Mouse (Mus musculus): ENCODE data around the gene Wfdc11. TPM values are rescaled to one million over a fixed set of nuclear protein-coding genes. Genes with fewer than 3 reads are reported as not detected.

Wfdc11 gene
- polyA plus RNA-seq, 1 experiment, result not detected

GRCm38 (mm10) chr2:164670938-164671337 lies 2.9 kb downstream of the Wfdc11 start:
- Histone ChIP-seq H3K4me1 (ENCODE audit: control insufficient read depth, insufficient read depth, low read length) (no peaks in the 10 kb centered on the region), H3K4me3 (replicated peaks; ENCODE audit: insufficient read depth, low read depth, low read length) (no peak overlapping the region), H3K27me3 (ENCODE audit: control insufficient read depth, insufficient read depth, low read length) (no peaks in the 10 kb centered on the region), H3K27ac (ENCODE audit: insufficient read depth, low read length) (no peak overlapping the region)
- DNase-seq, result no peak
- 11% methylated on average over 1 of the region's 1 CpGs for WGBS
- TF ChIP-seq CTCF (IDR thresholded peaks at IDR 0.05; ENCODE audit: borderline replicate concordance, insufficient read depth, low read depth, low read length), result no peak
- TF ChIP-seq POLR2A (IDR thresholded peaks at IDR 0.05; ENCODE audit: borderline replicate concordance, insufficient read depth, low read length), result no peak

DNA sequence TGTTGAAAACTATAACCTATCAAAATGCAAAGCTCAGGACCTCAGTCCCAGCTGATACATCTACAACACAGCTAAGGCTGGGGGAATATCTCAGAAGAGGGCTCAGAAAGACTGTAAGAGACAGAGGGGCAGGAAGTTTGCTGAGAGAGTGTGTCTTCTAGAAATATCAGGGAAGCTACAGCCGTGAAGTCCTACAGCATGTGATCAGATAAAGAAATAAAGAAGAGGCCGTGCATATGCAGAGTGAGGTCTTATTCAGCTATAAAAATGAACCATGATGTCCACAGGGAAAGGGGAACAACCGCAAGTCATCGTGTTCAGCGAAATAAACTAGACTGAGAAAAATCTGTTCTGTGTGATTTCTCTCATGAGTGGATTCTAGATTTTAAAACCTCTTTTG lies 3.6 kb downstream of the Wfdc11 start:
- Histone ChIP-seq H3K4me1 (ENCODE audit: control insufficient read depth, insufficient read depth, low read length) (no peaks in the 10 kb centered on the region), H3K27me3 (ENCODE audit: control insufficient read depth, insufficient read depth, low read length) (no peaks in the 10 kb centered on the region), H3K27ac (ENCODE audit: insufficient read depth, low read length) (no peak overlapping the region), H3K4me3 (replicated peaks; ENCODE audit: insufficient read depth, low read depth, low read length) (no peak overlapping the region)
- 82% methylated on average over 5 of the region's 5 CpGs for WGBS
- DNase-seq, result no peak
- no peak for TF ChIP-seq CTCF (IDR thresholded peaks at IDR 0.05; ENCODE audit: borderline replicate concordance, insufficient read depth, low read depth, low read length)

- 83% methylated on average over 7 of the region's 7 CpGs for WGBS
- H3K4me1 ChIP-seq (ENCODE audit: control insufficient read depth, insufficient read depth, low read length), result no peaks in the 10 kb centered on the region
- H3K27ac ChIP-seq (ENCODE audit: insufficient read depth, low read length), result no peak overlapping the region
- H3K4me3 ChIP-seq (replicated peaks; ENCODE audit: insufficient read depth, low read depth, low read length), result no peak overlapping the region
- no peaks in the 10 kb centered on the region for H3K27me3 ChIP-seq (ENCODE audit: control insufficient read depth, insufficient read depth, low read length)
- TF ChIP-seq POLR2A (IDR thresholded peaks at IDR 0.05; ENCODE audit: borderline replicate concordance, insufficient read depth, low read length) (no peak), CTCF (IDR thresholded peaks at IDR 0.05; ENCODE audit: borderline replicate concordance, insufficient read depth, low read depth, low read length) (no peak)
- no peak for DNase-seq
Measured at GRCm38 (mm10) chr2:164664851-164665250, 9.0 kb downstream of the Wfdc11 start.

- Histone ChIP-seq H3K27me3 (ENCODE audit: control insufficient read depth, insufficient read depth, low read length) (no peaks in the 10 kb centered on the region), H3K4me3 (replicated peaks; ENCODE audit: insufficient read depth, low read depth, low read length) (no peak within 1 kb of the TSS), H3K27ac (ENCODE audit: insufficient read depth, low read length) (no peak within 1 kb of the TSS), H3K4me1 (ENCODE audit: control insufficient read depth, insufficient read depth, low read length) (no peaks in the 10 kb centered on the region)
- DNase-seq, result no peak
- TF ChIP-seq CTCF (IDR thresholded peaks at IDR 0.05; ENCODE audit: borderline replicate concordance, insufficient read depth, low read depth, low read length), result no peak
- no peak for TF ChIP-seq POLR2A (IDR thresholded peaks at IDR 0.05; ENCODE audit: borderline replicate concordance, insufficient read depth, low read length)
- WGBS, result 79% methylated on average over 9 of the region's 9 CpGs
Measured at GRCm38 (mm10) chr2:164656483-164656882, 17.4 kb downstream of the Wfdc11 start, which contains the start of gene Wfdc9. Wfdc9 (minus strand) TSS chr2:164656583.

GRCm38 (mm10) chr2:164655858-164656257 lies 18.0 kb downstream of the Wfdc11 start, which contains the start of gene Wfdc10:
Wfdc10 (plus strand) TSS chr2:164656046.
- WGBS, result 13% methylated on average over 11 of the region's 11 CpGs
- peak; percentile 59 for TF ChIP-seq CTCF (IDR thresholded peaks at IDR 0.05; ENCODE audit: borderline replicate concordance, insufficient read depth, low read depth, low read length)
- TF ChIP-seq POLR2A (IDR thresholded peaks at IDR 0.05; ENCODE audit: borderline replicate concordance, insufficient read depth, low read length), result no peak
- peak in 1 of 2 experiments; percentile 13 for DNase-seq

DNA sequence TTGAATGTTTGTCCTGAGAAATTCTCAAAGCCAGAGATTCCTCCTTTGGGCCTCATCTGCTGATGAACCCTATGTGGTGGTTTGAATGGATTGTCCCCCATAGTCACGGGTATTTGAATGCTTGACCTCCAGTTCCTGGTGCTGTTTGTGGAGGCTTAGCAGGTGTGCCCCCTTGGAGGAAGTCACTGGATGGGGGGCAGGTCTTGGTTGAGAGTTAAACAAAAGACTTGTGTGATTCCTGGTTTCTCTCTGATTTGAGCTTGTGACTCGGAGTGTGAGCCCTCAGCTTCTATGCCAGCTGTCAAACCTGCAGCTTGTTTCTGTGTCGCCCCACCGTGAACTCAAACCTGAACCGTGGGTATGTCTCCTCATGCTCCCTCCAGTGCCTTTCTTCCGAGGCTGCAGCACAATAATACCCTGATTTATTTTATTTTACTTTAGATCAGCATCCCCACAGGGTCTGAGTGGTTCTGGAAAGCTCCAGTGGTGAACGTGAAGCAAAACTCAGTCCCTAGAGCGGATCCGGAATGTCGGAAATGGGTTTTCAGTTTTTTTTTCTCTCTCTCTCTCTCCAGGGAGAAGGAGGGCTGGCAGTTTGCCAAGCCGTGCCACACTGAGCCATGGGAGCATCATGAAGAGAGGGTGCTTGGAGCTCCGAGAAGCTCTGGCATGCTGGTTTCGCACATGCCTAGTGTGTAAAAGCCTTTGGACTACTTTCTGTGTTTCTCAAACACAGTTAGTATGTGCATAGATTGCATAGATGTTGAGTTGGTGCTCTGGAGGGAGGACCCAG lies 31.8 kb downstream of the Wfdc11 start:
- H3K4me3 ChIP-seq (replicated peaks; ENCODE audit: insufficient read depth, low read depth, low read length), result no peak overlapping the region
- WGBS, result 40% methylated on average over 13 of the region's 13 CpGs
- no peaks in the 10 kb centered on the region; the same call in 1 of the 2 replicates for H3K27me3 ChIP-seq (ENCODE audit: control insufficient read depth, insufficient read depth, low read length)
- DNase-seq, result no peak
- no peaks in the 10 kb centered on the region for H3K4me1 ChIP-seq (ENCODE audit: control insufficient read depth, insufficient read depth, low read length)
- TF ChIP-seq CTCF (IDR thresholded peaks at IDR 0.05; ENCODE audit: borderline replicate concordance, insufficient read depth, low read depth, low read length) (no peak), POLR2A (IDR thresholded peaks at IDR 0.05; ENCODE audit: borderline replicate concordance, insufficient read depth, low read length) (no peak)
- H3K27ac ChIP-seq (ENCODE audit: insufficient read depth, low read length), result no peak overlapping the region

More at GRCm38 (mm10) chr2:164655858-164656257, 18.0 kb downstream of the Wfdc11 start, which contains the start of gene Wfdc10:
- H3K27me3 ChIP-seq (ENCODE audit: control insufficient read depth, insufficient read depth, low read length), result no peaks in the 10 kb centered on the region
- no peaks in the 10 kb centered on the region for H3K4me1 ChIP-seq (ENCODE audit: control insufficient read depth, insufficient read depth, low read length)
- no peak within 1 kb of the TSS for H3K27ac ChIP-seq (ENCODE audit: insufficient read depth, low read length)
- no peak within 1 kb of the TSS for H3K4me3 ChIP-seq (replicated peaks; ENCODE audit: insufficient read depth, low read depth, low read length)

DNA sequence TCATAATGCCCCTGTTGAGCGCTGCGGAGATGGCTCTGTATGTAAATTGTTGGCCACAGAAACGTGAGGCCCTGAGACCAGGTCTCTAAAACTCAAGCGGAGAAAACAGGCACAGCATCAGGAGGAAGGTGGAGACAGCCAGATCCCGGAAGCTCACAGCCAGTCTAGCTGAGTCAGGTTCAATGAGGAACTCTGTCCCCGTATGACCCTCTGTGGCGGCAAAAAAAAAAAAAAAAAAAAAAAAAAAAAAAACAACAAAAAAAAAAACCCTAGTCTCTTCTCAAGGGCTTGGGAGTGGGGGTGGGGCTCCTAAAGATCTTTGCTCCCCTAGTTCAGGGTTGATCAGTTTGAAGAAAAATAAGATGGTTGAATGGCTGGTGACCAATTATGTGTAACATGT lies 32.8 kb downstream of the Wfdc11 start:
- no peak for TF ChIP-seq CTCF (IDR thresholded peaks at IDR 0.05; ENCODE audit: borderline replicate concordance, insufficient read depth, low read depth, low read length)
- no peak for TF ChIP-seq POLR2A (IDR thresholded peaks at IDR 0.05; ENCODE audit: borderline replicate concordance, insufficient read depth, low read length)
- no peaks in the 10 kb centered on the region; the same call in 1 of the 2 replicates for H3K27me3 ChIP-seq (ENCODE audit: control insufficient read depth, insufficient read depth, low read length)
- H3K4me3 ChIP-seq (replicated peaks; ENCODE audit: insufficient read depth, low read depth, low read length), result no peak overlapping the region
- no peaks in the 10 kb centered on the region for H3K4me1 ChIP-seq (ENCODE audit: control insufficient read depth, insufficient read depth, low read length)
- WGBS, result 60% methylated on average over 7 of the region's 7 CpGs
- DNase-seq, result no peak
- H3K27ac ChIP-seq (ENCODE audit: insufficient read depth, low read length), result no peak overlapping the region

GRCm38 (mm10) chr2:164638696-164639095 lies 35.2 kb downstream of the Wfdc11 start, which contains the start of gene Wfdc16:
Wfdc16 (minus strand) TSS chr2:164638796.
- Histone ChIP-seq H3K4me3 (replicated peaks; ENCODE audit: insufficient read depth, low read depth, low read length) (no peak within 1 kb of the TSS), H3K27ac (ENCODE audit: insufficient read depth, low read length) (no peak within 1 kb of the TSS), H3K27me3 (ENCODE audit: control insufficient read depth, insufficient read depth, low read length) (no peaks in the 10 kb centered on the region), H3K4me1 (ENCODE audit: control insufficient read depth, insufficient read depth, low read length) (no peaks in the 10 kb centered on the region)
- 89% methylated on average over 3 of the region's 3 CpGs for WGBS
- no peak for TF ChIP-seq POLR2A (IDR thresholded peaks at IDR 0.05; ENCODE audit: borderline replicate concordance, insufficient read depth, low read length)
- no peak for TF ChIP-seq CTCF (IDR thresholded peaks at IDR 0.05; ENCODE audit: borderline replicate concordance, insufficient read depth, low read depth, low read length)
- DNase-seq, result no peak

All from cerebellum, adult 2 months (tissue).